Mouse (Mus musculus): ENCODE measurements around the gene Nprl2.

DNA sequence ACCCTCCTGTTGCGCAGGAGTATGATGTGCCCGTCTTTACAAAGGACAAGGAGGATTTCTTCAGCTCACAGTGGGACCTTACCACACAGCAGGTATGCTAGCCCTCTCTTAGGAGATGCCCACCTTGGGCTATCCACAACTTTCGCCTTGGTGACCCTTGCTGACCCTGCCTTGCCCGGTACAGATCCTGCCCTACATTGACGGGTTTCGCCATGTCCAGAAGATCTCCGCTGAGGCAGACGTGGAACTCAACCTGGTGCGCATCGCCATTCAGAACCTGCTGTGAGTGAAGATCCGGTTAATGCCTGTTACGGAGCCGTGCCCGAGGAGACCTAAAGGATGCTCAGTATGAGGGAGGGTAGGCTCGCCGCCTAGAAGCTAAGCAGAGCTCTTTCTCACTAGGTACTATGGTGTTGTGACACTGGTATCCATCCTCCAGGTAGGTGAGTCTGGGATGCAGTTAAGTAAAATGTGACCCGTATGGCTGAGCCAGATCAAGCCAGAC, 2.2 kb downstream of the Nprl2 start:
- no peak for TF ChIP-seq CTCF (IDR thresholded peaks at IDR 0.05; ENCODE audit: low read depth)
- no peak for TF ChIP-seq EP300 (IDR thresholded peaks at IDR 0.05; ENCODE audit: low read depth)
